ENCODE assay signal across 2 mouse cellular contexts in genomic region chr13:96689901-96690300, GRCm38 (mm10).
TF ChIP-seq lines count a peak whose summit lies in the region.

No protein-coding gene starts in this region.

TF ChIP-seq in ES-E14, 5 proteins besides CTCF, POLR2A, EP300 and RAD21 (continued from another document):
- TF ChIP-seq ZNF384 (IDR thresholded peaks at IDR 0.05; ENCODE audit: low read depth, low read length), result no peak
TF ChIP-seq in ES-E14: peak in this region for 1.

TF ChIP-seq in MEL, 35 proteins besides CTCF, POLR2A, EP300 and RAD21 (continued from another document):
- TF ChIP-seq MAFK (IDR thresholded peaks at IDR 0.05; ENCODE audit: borderline replicate concordance, low read depth, low read length) (peak; percentile 40; the same call in 1 of the 2 replicates), ZNF384 (IDR thresholded peaks at IDR 0.05; ENCODE audit: low read depth, low read length) (no peak), HCFC1 (IDR thresholded peaks at IDR 0.05; ENCODE audit: low read depth, low read length) (no peak), ZMIZ1 (IDR thresholded peaks at IDR 0.05; ENCODE audit: low read depth, low read length) (no peak), JUND (IDR thresholded peaks at IDR 0.05; ENCODE audit: low read depth, low read length) (no peak)
